Mouse (Mus musculus) frontal cortex, adult (tissue): ENCODE results near the gene Clic4.

Source experiments
- ATAC-seq: cut with Nextera tagmentation; 2 replicates; pipeline ENCODE4 v1.9.2; 2017; ENCODE audit warnings: mild to moderate bottlenecking, moderate library complexity, mixed read lengths; ENCODE audit not compliant: low TSS enrichment

Clic4 gene

GRCm38 (mm10) chr4:135257881-135258476 lies 14.6 kb downstream of the Clic4 start:
- no peak for ATAC-seq

DNA sequence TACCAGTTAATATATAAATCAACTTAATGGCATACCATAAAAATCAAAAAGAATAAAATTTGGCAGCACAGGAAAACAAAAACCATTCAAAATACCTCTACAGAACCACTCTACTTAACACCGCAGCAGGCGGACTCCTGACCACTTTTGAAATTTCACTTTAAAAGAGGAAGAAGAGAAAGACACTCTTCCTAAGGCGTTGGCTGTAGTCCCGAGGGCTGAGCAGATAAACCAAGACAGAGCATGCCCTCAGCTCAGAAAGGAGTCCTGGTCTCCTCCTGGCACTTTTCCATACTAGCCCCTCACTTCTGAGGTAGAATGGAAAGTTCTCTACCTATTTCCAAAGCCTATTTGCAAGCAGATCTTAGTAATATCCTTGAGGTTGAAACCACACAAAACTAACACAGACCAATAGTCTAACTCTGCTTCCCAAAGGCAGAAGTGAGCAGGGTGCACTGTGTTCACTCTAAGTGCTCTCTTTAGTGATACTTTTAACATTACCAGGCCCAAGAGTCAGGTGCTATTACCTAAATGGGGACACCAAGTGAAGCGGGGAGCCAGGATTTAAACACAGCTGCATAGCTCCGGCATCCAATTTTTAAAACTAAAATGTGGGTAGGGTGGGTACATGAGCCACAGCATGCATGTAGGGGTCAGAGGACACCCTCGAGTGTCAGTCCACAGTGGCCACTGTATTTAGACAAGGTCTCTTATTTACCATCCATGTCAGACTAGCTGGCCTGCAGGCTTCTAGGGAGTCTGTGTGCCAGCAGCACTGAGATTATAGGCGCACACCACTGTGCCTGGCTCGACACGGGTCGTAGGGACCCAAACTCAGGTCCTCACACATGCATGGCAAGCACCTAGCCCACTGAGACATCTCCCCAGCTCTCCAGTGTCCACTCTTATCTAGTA lies 15.8 kb downstream of the Clic4 start:
- no peak for ATAC-seq

DNA sequence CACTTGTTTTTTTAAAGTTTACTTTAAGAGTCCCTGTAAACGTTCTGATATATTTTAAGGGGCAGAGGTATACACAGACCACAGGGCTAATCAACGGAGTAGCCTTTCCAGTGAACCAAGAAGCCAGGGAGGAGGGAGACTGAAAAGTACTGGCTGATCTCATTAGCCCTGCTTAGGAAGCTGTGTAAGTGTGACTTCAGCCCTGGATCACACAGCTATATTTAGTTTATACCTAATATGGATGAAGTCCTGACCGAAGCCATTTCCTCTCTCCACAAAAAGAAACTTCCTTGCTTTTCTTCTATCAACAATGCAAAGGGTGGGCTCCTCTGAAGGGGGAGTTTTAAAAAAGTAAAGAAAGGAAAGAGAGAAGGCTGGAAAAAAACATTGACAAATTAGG lies 17.8 kb downstream of the Clic4 start:
- no peak for ATAC-seq

DNA sequence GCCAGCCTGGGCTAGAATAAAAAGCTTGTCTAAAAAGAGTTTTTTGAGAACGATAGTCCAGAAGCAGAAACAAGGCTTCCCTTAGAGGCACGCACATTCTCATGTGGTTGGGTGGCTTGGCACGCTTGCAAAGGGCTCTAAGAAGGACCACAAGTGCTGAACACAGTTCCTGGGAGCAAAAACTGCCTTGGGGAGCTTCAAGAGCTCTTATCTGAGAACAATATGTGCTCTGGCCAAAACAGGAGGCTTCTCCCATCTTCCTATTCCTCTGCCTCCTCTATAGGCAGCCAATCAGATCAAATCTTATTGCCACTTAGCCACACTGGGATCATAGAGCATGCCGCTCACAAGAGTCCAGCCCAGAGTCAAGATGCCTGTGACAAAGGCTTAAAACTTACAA lies 18.3 kb downstream of the Clic4 start:
- no peak for ATAC-seq

- no peak for ATAC-seq
Observed at GRCm38 (mm10) chr4:135253239-135254039, 19.2 kb downstream of the Clic4 start.

DNA sequence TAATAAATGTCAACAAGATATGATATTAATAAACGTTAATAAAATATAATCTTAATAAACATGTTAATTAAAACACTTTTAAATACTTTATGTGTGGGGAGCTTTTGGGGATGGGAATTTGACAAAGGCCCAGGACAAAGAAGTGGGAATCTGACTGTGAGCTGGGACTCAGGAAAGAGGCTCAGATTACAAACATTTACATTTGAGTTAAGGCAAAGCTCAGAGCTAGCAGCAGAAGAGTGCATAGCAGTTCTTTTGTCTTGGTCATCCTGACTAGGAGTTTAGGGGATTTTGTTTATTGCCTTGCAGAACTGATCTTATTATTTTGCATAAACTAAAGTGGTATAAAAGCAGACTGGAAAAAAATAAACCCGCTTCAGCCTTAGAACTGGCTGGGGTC lies 20.8 kb downstream of the Clic4 start:
- no peak for ATAC-seq

DNA sequence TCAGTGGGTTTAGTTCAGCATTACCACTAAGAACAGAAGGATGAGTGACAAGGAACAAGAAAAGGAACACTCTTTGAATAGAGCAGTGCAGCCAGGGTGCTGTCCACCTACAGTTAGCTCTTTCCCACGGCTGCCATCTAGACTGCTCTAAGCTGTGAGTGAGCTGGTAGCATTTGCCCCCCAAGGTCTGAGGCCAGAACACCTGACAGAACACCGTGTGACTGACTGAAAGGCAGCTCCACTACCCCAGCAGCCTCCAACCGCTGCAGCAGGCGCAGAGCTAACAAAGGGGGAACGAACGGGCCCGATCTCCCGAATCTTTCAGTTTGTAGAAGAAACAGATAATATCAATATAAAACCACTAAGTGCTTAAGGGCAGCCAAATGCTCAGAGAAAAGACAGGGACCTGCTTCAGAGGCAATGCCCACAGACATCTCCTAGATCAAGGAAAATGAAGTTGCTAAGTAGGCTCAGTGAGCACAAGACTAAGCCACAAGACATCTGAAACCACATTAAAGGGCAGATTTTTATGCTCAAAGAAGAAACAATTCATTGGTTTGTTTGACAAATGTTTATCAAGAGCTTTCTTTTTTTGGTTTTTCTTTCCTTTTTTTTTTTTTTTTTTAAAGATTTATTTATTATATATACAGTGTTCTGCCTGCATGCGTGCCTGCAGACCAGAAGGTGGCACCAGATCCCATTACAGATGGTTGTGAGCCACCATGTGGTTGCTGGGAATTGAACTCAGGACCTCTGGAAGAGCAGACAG lies 24.2 kb downstream of the Clic4 start:
- ATAC-seq: no peak

DNA sequence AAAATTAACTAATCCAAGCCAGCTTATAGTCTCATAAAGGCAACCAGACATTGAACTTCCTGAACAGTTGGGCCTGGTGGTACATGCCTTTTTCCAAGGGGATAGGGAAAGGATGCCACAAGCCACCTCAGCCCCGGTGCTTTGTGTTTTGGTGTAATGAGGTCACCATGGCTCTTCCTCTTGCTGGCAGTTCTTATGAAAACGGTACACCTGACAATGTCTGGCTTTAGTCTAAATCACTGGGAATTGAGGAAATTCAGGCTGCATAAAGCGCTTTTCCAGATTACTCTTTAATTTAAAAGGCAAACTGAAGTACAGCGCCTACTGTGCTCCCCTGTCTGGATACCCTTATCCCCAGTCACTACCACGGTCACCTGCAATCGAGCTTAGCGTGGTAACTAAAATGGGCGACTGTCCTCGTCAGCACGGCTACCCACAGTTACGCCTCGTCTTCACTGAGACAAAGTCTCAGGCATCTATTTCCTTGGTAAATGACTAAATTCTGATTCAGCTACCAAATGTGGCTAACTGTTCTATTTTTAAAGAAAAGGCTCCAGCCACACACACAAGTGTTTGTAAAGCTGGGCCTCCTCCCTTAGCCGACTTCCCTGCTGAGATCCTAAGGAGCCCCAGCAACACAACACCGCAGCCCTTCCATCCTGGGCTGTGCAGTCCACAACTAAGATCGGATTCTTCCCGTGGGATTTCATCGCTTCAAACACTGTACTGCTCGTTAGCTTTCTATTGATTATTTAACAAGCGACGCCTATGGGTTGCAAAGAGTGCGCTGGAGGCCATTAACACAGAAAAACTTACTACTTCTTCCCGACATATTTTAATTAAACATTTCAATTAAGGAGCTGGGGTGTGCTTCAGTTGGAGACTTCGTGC lies 25.5 kb downstream of the Clic4 start:
- ATAC-seq: peak; percentile 50; the same call in 1 of the 2 replicates

GRCm38 (mm10) chr4:135246444-135246843 lies 26.2 kb downstream of the Clic4 start:
- no peak for ATAC-seq

- no peak for ATAC-seq
Observed at GRCm38 (mm10) chr4:135245841-135246240, 26.8 kb downstream of the Clic4 start.

DNA sequence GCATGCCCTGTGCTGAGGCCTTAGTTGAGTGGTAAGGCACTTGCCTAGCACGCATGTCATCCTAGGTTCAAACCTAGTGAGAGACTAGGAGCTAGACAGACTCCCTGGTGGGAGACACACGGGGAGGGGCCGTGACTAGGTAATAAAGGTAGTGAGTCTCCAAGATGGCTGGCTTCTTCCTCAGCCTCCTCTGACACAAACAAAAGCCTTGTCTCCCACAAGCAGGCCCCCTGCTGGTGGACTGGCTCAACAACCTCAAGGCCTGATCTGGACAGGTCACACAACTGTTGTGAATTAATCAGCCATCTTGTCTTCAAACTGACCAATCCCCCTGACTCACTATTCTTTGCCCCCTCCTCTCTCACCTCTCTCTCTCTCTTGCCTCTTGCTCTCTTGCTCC lies 28.3 kb downstream of the Clic4 start:
- ATAC-seq: no peak

DNA sequence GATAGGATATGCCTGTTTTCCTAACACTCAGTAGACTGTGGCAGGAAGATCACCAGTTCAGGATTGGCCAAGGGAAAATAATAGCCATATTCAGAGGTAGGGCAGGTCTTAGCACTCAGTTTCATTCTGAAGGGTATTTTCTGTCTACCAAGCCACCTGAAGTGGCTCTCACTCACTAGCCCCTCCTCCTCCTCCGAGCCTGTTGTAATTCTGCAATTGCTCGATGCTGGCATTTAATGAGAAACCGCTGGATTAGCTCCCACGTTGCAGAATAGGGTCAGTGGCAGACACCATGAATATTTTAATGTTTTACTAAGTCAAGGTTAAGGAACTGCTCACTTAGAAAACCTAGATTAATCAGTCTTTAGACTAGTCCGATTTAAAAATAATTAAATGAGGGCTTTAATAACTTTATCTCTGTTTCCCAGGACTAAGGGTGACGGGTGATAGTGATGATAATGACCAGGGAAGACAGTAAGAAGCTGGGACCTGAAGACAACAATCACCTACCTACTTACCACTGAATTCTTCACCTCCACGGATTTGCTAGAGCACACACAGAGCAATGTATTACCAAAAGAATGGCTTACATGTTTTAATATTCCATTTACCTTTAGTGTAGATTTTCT lies 29.6 kb downstream of the Clic4 start:
- no peak for ATAC-seq

- no peak for ATAC-seq
Observed at GRCm38 (mm10) chr4:135242383-135242782, 30.2 kb downstream of the Clic4 start.

GRCm38 (mm10) chr4:135241669-135242068 lies 30.9 kb downstream of the Clic4 start:
- no peak for ATAC-seq

- no peak for ATAC-seq
Observed at GRCm38 (mm10) chr4:135241106-135241505, 31.5 kb downstream of the Clic4 start.

DNA sequence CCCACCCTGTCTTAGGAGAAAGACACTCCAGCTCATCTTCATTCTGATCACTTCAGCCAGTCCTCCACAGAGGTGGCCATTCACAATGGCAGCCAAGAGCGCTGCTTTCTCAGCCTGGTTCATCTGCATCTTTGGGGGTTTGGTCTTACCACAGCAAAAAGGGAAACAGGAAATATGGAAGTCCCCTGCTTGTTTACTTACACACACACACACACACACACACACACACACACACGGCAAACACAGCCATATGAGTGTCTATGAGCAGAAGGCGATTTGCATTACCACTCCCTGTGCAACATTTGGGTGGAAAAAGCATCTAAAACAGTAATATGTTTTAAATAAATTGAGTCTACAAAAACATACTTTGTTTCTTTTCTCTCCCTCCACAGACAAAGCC lies 32.3 kb downstream of the Clic4 start:
- no peak for ATAC-seq

DNA sequence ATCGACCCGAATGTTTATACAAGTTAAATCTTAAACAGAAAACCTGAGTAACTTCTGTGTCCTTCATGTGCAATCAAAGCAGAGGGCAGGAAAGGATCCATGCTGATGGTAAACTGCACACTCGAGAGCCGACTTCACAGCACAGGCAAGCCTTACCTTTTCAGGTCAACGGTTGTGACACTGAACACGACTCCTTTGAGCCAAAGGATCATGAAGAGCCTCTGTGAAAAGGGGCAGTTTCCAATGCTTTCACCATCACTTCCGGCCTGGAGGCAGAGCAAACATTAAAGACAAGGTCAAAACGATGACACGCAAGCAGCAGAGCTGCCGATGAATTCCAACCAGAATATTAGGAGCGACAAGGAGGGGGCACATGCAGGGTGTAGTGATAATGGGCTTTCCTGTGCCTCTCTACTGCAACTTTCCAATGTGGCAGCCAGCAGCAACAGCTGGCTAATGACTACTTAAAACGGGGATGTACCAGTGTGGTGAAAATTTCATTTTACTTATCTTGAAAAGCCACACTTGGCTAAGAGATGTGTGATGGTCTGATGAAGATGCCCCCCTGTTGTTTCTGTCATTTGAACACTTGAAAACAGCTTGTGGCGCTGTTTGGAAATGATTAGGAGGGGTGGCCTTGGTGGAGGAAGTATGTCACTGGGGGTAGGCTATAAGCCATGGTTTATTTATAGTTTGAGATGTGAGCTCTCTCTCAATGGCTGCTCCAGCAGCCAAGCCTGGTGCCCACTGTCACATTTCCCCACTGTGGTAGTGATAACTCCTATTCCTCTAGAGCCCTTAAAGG lies 33.7 kb downstream of the Clic4 start:
- no peak for ATAC-seq

DNA sequence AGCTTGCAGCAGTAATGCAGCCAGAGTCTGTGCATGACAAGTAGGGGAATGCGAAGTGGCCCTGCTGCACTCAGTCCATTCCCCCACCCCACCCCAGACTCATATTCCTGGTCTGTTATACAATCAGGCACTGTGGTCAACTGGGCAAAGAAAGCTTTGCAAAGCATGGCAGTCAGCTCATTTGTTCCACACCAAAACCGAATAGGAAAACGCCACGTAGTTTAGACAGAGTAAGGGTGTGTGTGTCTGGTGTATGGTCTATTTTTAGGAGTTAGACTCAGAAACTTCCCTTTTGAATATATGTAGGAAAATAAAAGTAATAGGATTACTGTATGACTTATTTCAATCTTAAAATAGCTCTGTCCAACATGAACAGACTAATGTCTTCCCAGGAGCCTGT lies 36.0 kb downstream of the Clic4 start:
- ATAC-seq: no peak

DNA sequence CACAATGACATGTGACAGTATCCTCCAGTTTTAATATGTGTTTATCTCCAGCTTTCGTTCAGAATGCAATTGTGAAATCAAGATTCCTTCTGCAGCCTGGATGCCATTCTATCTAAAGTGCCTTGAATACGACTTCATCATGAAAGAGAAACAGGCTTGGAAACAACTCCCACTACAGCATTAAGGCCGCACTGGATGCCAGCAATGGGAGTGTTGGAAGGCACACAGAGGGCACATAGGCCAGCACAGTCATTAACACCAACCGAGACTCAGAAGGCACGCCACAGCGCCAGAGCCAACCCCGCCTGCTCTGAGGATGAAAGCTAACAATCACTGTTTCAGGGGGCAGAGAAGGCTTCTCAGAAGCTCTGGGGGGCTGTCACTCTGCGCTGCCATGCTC lies 37.1 kb downstream of the Clic4 start:
- no peak for ATAC-seq
